Mouse (Mus musculus) stomach, postnatal 0 days (tissue): ENCODE results near the gene Cldn14. TPM values are rescaled to one million over a fixed set of nuclear protein-coding genes. Genes with fewer than 3 reads are reported as not detected.

Source experiments
- ATAC-seq: fragments of 200-750 bp; cut with Nextera tagmentation; 2 replicates; pipeline ENCODE4 v1.8.0; 2017; ENCODE audit not compliant: low FRiP score, low TSS enrichment
- DNase-seq: peaks from one replicate; pipeline ENCODE4 v3.0.0-alpha.2; 2016; ENCODE audit warnings: low spot score
- H3K27ac ChIP-seq: fragments of 300-500 bp; sonication (generic); replicated peaks from 2 replicates; pipeline ENCODE4 v1.5.1; 2014; ENCODE audit warnings: mild to moderate bottlenecking, control low read depth
- H3K27me3 ChIP-seq: fragments of 300-500 bp; sonication (generic); 2 replicates; pipeline ENCODE4 v1.6.1; 2014; ENCODE audit warnings: low read length; ENCODE audit not compliant: control insufficient read depth, insufficient read depth
- H3K36me3 ChIP-seq: fragments of 300-500 bp; sonication (generic); 2 replicates; pipeline ENCODE4 v1.6.1; 2014; ENCODE audit warnings: low read length, mixed read lengths; ENCODE audit not compliant: control insufficient read depth, insufficient read depth
- H3K4me1 ChIP-seq: fragments of 300-500 bp; sonication (generic); replicated peaks from 2 replicates; pipeline ENCODE4 v1.6.1; 2014; ENCODE audit warnings: antibody characterized with exemption; ENCODE audit not compliant: control insufficient read depth, insufficient read depth
- H3K4me2 ChIP-seq: fragments of 300-500 bp; sonication (generic); replicated peaks from 2 replicates; pipeline ENCODE4 v1.6.1; 2014; ENCODE audit warnings: low read depth, mild to moderate bottlenecking, control low read depth, moderate library complexity
- H3K4me3 ChIP-seq: fragments of 300-500 bp; sonication (generic); 2 replicates; pipeline ENCODE4 v1.5.1; 2014; ENCODE audit warnings: low read depth, low read length, control low read depth
- H3K9ac ChIP-seq: fragments of 300-500 bp; sonication (generic); 2 replicates; pipeline ENCODE4 v1.6.1; 2014; ENCODE audit warnings: mild to moderate bottlenecking, low read length, control low read depth, mixed read lengths
- H3K9me3 ChIP-seq: fragments of 300-500 bp; sonication (generic); 2 replicates; pipeline ENCODE4 v1.6.1; 2016; ENCODE audit warnings: low read length; ENCODE audit not compliant: control insufficient read depth
- CTCF ChIP-seq: IDR thresholded peaks from 2 replicates; pipeline ENCODE4 v1.5.1; 2016; ENCODE audit warnings: antibody characterized with exemption, low read depth, mild to moderate bottlenecking, moderate library complexity
- EP300 ChIP-seq: optimal IDR thresholded peaks from 2 replicates; pipeline ENCODE3; 2016; ENCODE audit warnings: antibody characterized with exemption
- WGBS: fragments of 180-500 bp; shearing (Covaris S2); extraction: QIAGEN DNeasy Blood & Tissue Kit; methylation state at CpG from one replicate; pipeline ENCODE4 v1.1.7; 2014; 5-methylcytosine and 5-hydroxymethylcytosine counted together
- polyA plus RNA-seq: library from polyadenylated mRNA; unstranded; fragments of >200 nt; fragmentation: Nextera tagmentation; extraction: Ambion mirVana; gene quantifications from 2 replicates; pipeline ENCODE4 v1.2.1, GENCODE M21; 2015

Gene Cldn14
- polyA plus RNA-seq, 1 experiment from 2014 or later: 0.10 TPM

DNA sequence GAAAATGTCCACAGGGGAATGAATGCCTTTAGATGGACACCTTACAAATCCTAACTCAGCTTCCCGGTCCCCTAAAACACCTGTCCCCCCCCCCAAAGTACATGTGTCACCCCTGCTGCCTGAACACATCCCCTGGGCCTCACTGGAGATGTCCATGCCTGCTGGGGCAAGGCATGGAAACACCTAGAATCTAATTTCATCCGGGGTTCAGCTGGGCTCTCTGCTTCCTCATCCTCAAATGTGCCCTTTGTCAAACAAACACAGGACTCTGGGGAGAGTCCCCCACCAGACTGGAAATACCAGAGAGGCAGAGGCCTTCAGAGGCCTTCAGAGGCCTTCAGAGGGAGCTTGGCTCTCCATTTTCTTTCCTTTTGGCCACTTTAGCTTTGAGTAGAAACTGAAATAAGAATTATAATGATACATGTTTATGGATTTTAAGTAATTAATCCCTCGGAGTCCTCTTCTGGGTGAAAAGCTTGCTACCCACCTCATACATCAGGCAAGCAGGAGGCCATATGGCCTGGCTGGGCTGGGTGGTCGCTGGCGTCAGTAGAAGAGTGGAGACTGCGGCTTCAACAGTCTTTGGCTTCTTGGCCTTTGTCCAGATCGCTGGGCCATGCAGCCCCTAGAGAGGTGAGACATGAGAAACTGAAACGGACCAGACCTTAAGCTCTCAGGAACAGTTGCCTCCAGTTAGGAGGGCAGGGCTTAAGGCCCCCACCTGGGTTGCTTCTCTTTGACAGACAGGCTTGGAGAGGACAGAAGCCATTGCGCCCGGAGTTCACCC lies 66.7 kb downstream of the Cldn14 start:
- 66% methylated on average over 10 of the region's 10 CpGs for WGBS

GRCm38 (mm10) chr16:93939961-93940360 lies 68.7 kb downstream of the Cldn14 start:
- no peaks in the 10 kb centered on the region; the same call in 1 of the 2 replicates for H3K27me3 ChIP-seq
- ATAC-seq (no peak), DNase-seq (no peak)
- no peak overlapping the region for H3K9ac ChIP-seq
- no peaks in the 10 kb centered on the region; the same call in 1 of the 2 replicates for H3K4me1 ChIP-seq
- no peak overlapping the region for H3K4me2 ChIP-seq
- TF ChIP-seq EP300 (no peak), CTCF (no peak)
- H3K9me3 ChIP-seq: no peaks in the 10 kb centered on the region
- no peaks in the 10 kb centered on the region for H3K36me3 ChIP-seq
- 72% methylated on average over 4 of the region's 4 CpGs for WGBS
- H3K4me3 ChIP-seq: no peak overlapping the region
- H3K27ac ChIP-seq: no peak overlapping the region

More for the DNA sequence above, 66.7 kb downstream of the Cldn14 start:
- H3K36me3 ChIP-seq: no peaks in the 10 kb centered on the region
- DNase-seq (no peak), ATAC-seq (no peak)
- H3K9me3 ChIP-seq: no peaks in the 10 kb centered on the region
- no peak overlapping the region for H3K4me3 ChIP-seq
- H3K27me3 ChIP-seq: no peaks in the 10 kb centered on the region; the same call in 1 of the 2 replicates
- H3K4me2 ChIP-seq: no peak overlapping the region
- H3K4me1 ChIP-seq: no peaks in the 10 kb centered on the region; the same call in 1 of the 2 replicates
- H3K27ac ChIP-seq: no peak overlapping the region
- no peak overlapping the region for H3K9ac ChIP-seq
- no peak for TF ChIP-seq EP300
- no peak for TF ChIP-seq CTCF

DNA sequence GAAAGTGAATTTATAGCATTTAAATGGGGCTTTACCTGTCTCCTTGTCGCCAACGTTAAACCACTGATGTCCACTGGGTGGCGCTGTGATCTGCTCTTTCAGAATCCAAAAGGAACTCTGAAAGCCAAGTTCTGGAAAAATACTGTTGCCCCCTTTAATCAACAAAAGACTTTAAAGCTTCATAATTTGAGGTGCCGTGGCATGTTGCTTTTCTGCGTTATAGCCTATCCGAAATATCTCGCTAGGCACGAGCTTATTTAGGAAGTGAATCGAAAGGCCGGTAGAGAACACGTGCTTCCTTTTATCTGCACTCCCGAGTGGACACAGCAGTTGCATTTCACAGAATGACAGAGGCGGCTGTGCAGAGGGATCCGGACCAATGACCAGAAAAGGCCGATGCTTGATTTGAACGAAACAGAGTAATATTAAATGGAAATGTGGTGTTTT lies 70.2 kb downstream of the Cldn14 start:
- H3K9ac ChIP-seq: no peak overlapping the region
- WGBS: 8% methylated on average over 16 of the region's 16 CpGs

DNA sequence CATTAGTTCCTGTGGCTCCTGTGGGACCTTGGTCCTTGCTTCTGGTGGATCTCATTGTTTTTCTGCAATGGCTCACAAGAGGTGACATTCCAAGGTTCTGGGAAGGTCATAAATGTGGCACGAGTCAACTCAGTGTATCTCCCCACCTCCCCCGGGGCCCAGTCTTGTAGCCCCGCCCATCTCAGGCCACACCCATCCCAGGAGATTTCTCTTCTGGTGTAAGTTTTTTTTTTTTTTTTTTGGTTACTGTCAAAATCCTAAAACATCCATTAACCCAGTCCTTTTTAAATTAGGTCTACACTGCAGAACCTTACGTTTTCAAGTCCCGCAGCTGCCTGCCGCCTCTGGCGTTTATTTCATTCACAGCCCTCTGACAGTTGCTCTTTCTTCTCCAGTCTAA lies 73.6 kb downstream of the Cldn14 start:
- 19% methylated on average over 7 of the region's 7 CpGs for WGBS
- no peak overlapping the region for H3K9ac ChIP-seq
- no peak for TF ChIP-seq EP300
- no peak for TF ChIP-seq CTCF
- no peak overlapping the region for H3K4me3 ChIP-seq
- peaks cover 5% of the 10 kb centered on the region; the same call in 1 of the 2 replicates for H3K27me3 ChIP-seq
- no peaks in the 10 kb centered on the region for H3K4me1 ChIP-seq
- H3K4me2 ChIP-seq: no peak overlapping the region
- ATAC-seq (no peak), DNase-seq (no peak)
- no peaks in the 10 kb centered on the region for H3K36me3 ChIP-seq
- H3K9me3 ChIP-seq: no peaks in the 10 kb centered on the region
- no peak overlapping the region for H3K27ac ChIP-seq

More for the DNA sequence above, 70.2 kb downstream of the Cldn14 start:
- Histone ChIP-seq H3K4me3 (peak overlapping the region; percentile 33), H3K27me3 (peaks cover 5% of the 10 kb centered on the region; the same call in 1 of the 2 replicates), H3K4me2 (peak overlapping the region; percentile 64), H3K4me1 (no peaks in the 10 kb centered on the region; the same call in 1 of the 2 replicates), H3K27ac (no peak overlapping the region), H3K36me3 (no peaks in the 10 kb centered on the region), H3K9me3 (no peaks in the 10 kb centered on the region)
- ATAC-seq (no peak), DNase-seq (peak; percentile 80)
- TF ChIP-seq EP300: no peak
- peak; percentile 87 for TF ChIP-seq CTCF

- WGBS: 30% methylated on average over 13 of the region's 13 CpGs
- no peaks in the 10 kb centered on the region for H3K36me3 ChIP-seq
- ATAC-seq (no peak), DNase-seq (no peak)
- H3K9me3 ChIP-seq: no peaks in the 10 kb centered on the region
- H3K4me2 ChIP-seq: no peak overlapping the region
- H3K27ac ChIP-seq: no peak overlapping the region
- no peak overlapping the region for H3K9ac ChIP-seq
- H3K4me1 ChIP-seq: no peaks in the 10 kb centered on the region
- H3K27me3 ChIP-seq: peaks cover 5% of the 10 kb centered on the region; the same call in 1 of the 2 replicates
- TF ChIP-seq CTCF: no peak
- no peak for TF ChIP-seq EP300
- H3K4me3 ChIP-seq: no peak overlapping the region
These were observed 74.0 kb downstream of the Cldn14 start for GRCm38 (mm10) chr16:93934588-93934987.
